Mouse (Mus musculus) megakaryocyte, embryonic 14.5 days (primary cell): ENCODE results near the gene Svep1.

Experiments used
- FLI1 ChIP-seq: IDR thresholded peaks from 2 replicates; pipeline ENCODE4 v1.6.1; 2012; ENCODE audit warnings: low read length, inconsistent platforms, mixed read lengths
- GATA1 ChIP-seq: IDR thresholded peaks from 3 replicates; pipeline ENCODE4 v1.6.1; 2012; ENCODE audit warnings: mixed read lengths, low read length, inconsistent platforms, borderline replicate concordance

DNA sequence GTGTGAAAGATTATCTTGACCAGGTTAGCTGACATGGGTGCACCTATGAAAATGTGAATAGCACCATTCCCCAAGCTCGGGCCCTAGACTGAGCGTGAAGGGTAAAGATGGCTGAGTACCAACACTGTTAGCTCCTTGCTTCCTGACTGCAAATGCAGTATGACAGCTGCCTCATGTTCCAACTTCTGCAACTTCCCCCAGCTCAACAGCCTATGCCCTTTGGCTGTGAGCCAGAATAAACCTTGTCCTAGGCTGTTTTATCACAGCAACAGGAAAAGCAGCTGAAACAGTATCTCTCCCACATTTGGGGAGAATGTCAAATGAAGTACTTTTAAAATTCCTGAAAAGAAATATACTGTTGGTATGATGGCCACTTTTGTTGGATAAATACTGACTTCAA lies 10.7 kb downstream of the Svep1 start:
- no peak for TF ChIP-seq GATA1
- no peak for TF ChIP-seq FLI1
